Mouse (Mus musculus) forebrain, embryonic 15.5 days (tissue): ENCODE data around the gene Cyp2a22. TPM values are rescaled to one million over a fixed set of nuclear protein-coding genes. Genes with fewer than 3 reads are reported as not detected.
"Not testable (repeated sequence)": the region's sequence is repeated elsewhere in the genome, so short reads cannot be mapped to it uniquely, and the experiment has no call there.

Experiments used
- ATAC-seq: fragments of 200-750 bp; cut with Nextera tagmentation; replicated peaks from 2 replicates; pipeline ENCODE4 v1.8.0; 2017; ENCODE audit warnings: mild to moderate bottlenecking, moderate TSS enrichment, moderate library complexity
- H3K27ac ChIP-seq: fragments of 300-500 bp; sonication (generic); replicated peaks from 2 replicates; pipeline ENCODE4 v1.5.1; 2015; ENCODE audit warnings: mild to moderate bottlenecking, inconsistent platforms
- H3K27me3 ChIP-seq: fragments of 300-500 bp; sonication (generic); 2 replicates; pipeline ENCODE4 v1.6.1; 2015; ENCODE audit warnings: inconsistent platforms
- H3K36me3 ChIP-seq: fragments of 300-500 bp; sonication (generic); 2 replicates; pipeline ENCODE4 v1.6.1; 2015; ENCODE audit warnings: mild to moderate bottlenecking, inconsistent platforms
- H3K4me1 ChIP-seq: fragments of 300-500 bp; sonication (generic); 2 replicates; pipeline ENCODE4 v1.6.1; 2015; ENCODE audit warnings: inconsistent platforms
- H3K4me2 ChIP-seq: fragments of 300-500 bp; sonication (generic); replicated peaks from 2 replicates; pipeline ENCODE4 v1.6.1; 2015; ENCODE audit warnings: mild to moderate bottlenecking, inconsistent platforms
- H3K4me3 ChIP-seq: fragments of 300-500 bp; sonication (generic); 2 replicates; pipeline ENCODE4 v1.5.1; 2015; ENCODE audit warnings: mild to moderate bottlenecking, inconsistent platforms
- H3K9ac ChIP-seq: fragments of 300-500 bp; sonication (generic); replicated peaks from 2 replicates; pipeline ENCODE4 v1.6.1; 2015; ENCODE audit warnings: mild to moderate bottlenecking, inconsistent platforms
- H3K9me3 ChIP-seq: fragments of 300-500 bp; sonication (generic); 2 replicates; pipeline ENCODE4 v1.6.1; 2016; ENCODE audit warnings: inconsistent platforms
- WGBS: fragments of 180-500 bp; shearing (Covaris S2); methylation state at CpG from one replicate; pipeline ENCODE4 v1.1.7; 2015; ENCODE audit warnings: mixed read lengths; 5-methylcytosine and 5-hydroxymethylcytosine counted together
- polyA plus RNA-seq: library from polyadenylated mRNA; unstranded; fragments of >200 nt; fragmentation: Nextera tagmentation; extraction: Ambion mirVana; gene quantifications from 2 replicates; pipeline ENCODE4 v1.2.1, GENCODE M21; 2015

Cyp2a22 gene
- not detected in 2 replicates for polyA plus RNA-seq

GRCm38 (mm10) chr7:26939262-26939661 is at the start of gene Cyp2a22:
TSS of gene Cyp2a22 (minus strand) at chr7:26939384.
- ATAC-seq = no peak
- Histone ChIP-seq H3K9ac (no peak within 1 kb of the TSS), H3K4me2 (no peak within 1 kb of the TSS), H3K27ac (no peak within 1 kb of the TSS), H3K9me3 (0 out of 2 replicates have a peak, but pooled peaks cover 3% of the 10 kb centered on the region), H3K4me3 (no peak within 1 kb of the TSS), H3K36me3 (no peaks in the 10 kb centered on the region), H3K27me3 (no peaks in the 10 kb centered on the region), H3K4me1 (no peaks in the 10 kb centered on the region)
- 85% methylated on average over 4 of the region's 4 CpGs for WGBS

- H3K4me1 ChIP-seq, H3K4me2 ChIP-seq, H3K9ac ChIP-seq, H3K27ac ChIP-seq, H3K27me3 ChIP-seq, H3K4me3 ChIP-seq, ATAC-seq, H3K36me3 ChIP-seq, H3K9me3 ChIP-seq: not testable (repeated sequence)
- WGBS = 22% methylated on average over 1 of the region's 1 CpGs
Measured at GRCm38 (mm10) chr7:26983151-26983550, 44.0 kb upstream of the Cyp2a22 start.

- no peaks in the 10 kb centered on the region for H3K36me3 ChIP-seq
- no peak for ATAC-seq
- H3K27ac ChIP-seq = no peak overlapping the region
- 21% methylated on average over 1 of the region's 1 CpGs for whole genome bisulfite sequencing
- no peak overlapping the region for H3K9ac ChIP-seq
- no peak overlapping the region for H3K4me3 ChIP-seq
- H3K27me3 ChIP-seq = no peaks in the 10 kb centered on the region
- no peaks in the 10 kb centered on the region for H3K9me3 ChIP-seq
- no peaks in the 10 kb centered on the region for H3K4me1 ChIP-seq
- no peak overlapping the region for H3K4me2 ChIP-seq
Measured at GRCm38 (mm10) chr7:26982551-26982950, 43.4 kb upstream of the Cyp2a22 start.

- whole genome bisulfite sequencing = 84% methylated on average over 1 of the region's 1 CpGs
Measured at GRCm38 (mm10) chr7:26981937-26982336, 42.8 kb upstream of the Cyp2a22 start.

GRCm38 (mm10) chr7:26981464-26981863 is 42.3 kb upstream of the Cyp2a22 start:
- H3K4me2 ChIP-seq, ATAC-seq, H3K36me3 ChIP-seq, H3K27me3 ChIP-seq, H3K4me1 ChIP-seq, H3K9me3 ChIP-seq, H3K4me3 ChIP-seq, H3K27ac ChIP-seq, H3K9ac ChIP-seq: not testable (repeated sequence)
- WGBS = 75% methylated on average over 2 of the region's 2 CpGs

More at GRCm38 (mm10) chr7:26981937-26982336, 42.8 kb upstream of the Cyp2a22 start:
- not testable (repeated sequence) for H3K27ac ChIP-seq, H3K4me3 ChIP-seq, H3K9me3 ChIP-seq, H3K27me3 ChIP-seq, H3K4me1 ChIP-seq, ATAC-seq, H3K4me2 ChIP-seq, H3K9ac ChIP-seq, H3K36me3 ChIP-seq

GRCm38 (mm10) chr7:26962371-26962770 is 23.2 kb upstream of the Cyp2a22 start:
- H3K36me3 ChIP-seq, H3K4me2 ChIP-seq, H3K27me3 ChIP-seq, H3K4me1 ChIP-seq, ATAC-seq, H3K27ac ChIP-seq, H3K9me3 ChIP-seq, H3K9ac ChIP-seq, H3K4me3 ChIP-seq: not testable (repeated sequence)
- 60% methylated on average over 1 of the region's 1 CpGs for WGBS

GRCm38 (mm10) chr7:26953306-26953705 is 14.1 kb upstream of the Cyp2a22 start:
- not testable (repeated sequence) for H3K4me1 ChIP-seq, H3K4me2 ChIP-seq, H3K36me3 ChIP-seq, H3K27ac ChIP-seq, H3K4me3 ChIP-seq, H3K27me3 ChIP-seq, H3K9me3 ChIP-seq, ATAC-seq, H3K9ac ChIP-seq
- WGBS = 85% methylated on average over 2 of the region's 2 CpGs

- not testable (repeated sequence) for H3K4me1 ChIP-seq
Measured at GRCm38 (mm10) chr7:26952671-26953070, 13.5 kb upstream of the Cyp2a22 start.

GRCm38 (mm10) chr7:26941320-26941925 is 2.2 kb upstream of the Cyp2a22 start:
- H3K4me3 ChIP-seq, H3K4me1 ChIP-seq, H3K27ac ChIP-seq, H3K4me2 ChIP-seq, H3K9ac ChIP-seq, H3K9me3 ChIP-seq, ATAC-seq, H3K27me3 ChIP-seq, H3K36me3 ChIP-seq: not testable (repeated sequence)
- WGBS = 37% methylated on average over 2 of the region's 2 CpGs

More at GRCm38 (mm10) chr7:26952671-26953070, 13.5 kb upstream of the Cyp2a22 start:
- not testable (repeated sequence) for H3K9me3 ChIP-seq, ATAC-seq, H3K4me2 ChIP-seq, H3K4me3 ChIP-seq, H3K9ac ChIP-seq, H3K36me3 ChIP-seq, H3K27me3 ChIP-seq, H3K27ac ChIP-seq
- WGBS = 90% methylated on average over 3 of the region's 3 CpGs

- H3K4me1 ChIP-seq, H3K27ac ChIP-seq, H3K4me2 ChIP-seq, H3K27me3 ChIP-seq, H3K36me3 ChIP-seq, H3K4me3 ChIP-seq, ATAC-seq, H3K9ac ChIP-seq, H3K9me3 ChIP-seq: not testable (repeated sequence)
- WGBS = 58% methylated on average over 2 of the region's 2 CpGs
Measured at GRCm38 (mm10) chr7:26917114-26917513, 22.1 kb downstream of the Cyp2a22 start.

Other genes starting within 250 kb of the Cyp2a22 start
- 0.14 and 0.19 TPM in 2 replicates for gene Cyp2b19, start 182.2 kb downstream of the Cyp2a22 start, polyA plus RNA-seq
- not detected in 2 replicates for gene Cyp2g1, start 130.5 kb downstream of the Cyp2a22 start, polyA plus RNA-seq
- gene Cyp2a5, start 104.1 kb downstream of the Cyp2a22 start, polyA plus RNA-seq = 0.23 TPM in 1 of 2 replicates, not detected in the other
- gene Cyp2a12, start 89.7 kb upstream of the Cyp2a22 start, polyA plus RNA-seq = not detected in 2 replicates
- not detected in 2 replicates for gene Cyp2f2, start 180.5 kb upstream of the Cyp2a22 start, polyA plus RNA-seq
- gene Cyp2t4, start 214.3 kb upstream of the Cyp2a22 start, polyA plus RNA-seq = 0.27 TPM in 2 replicates
- 107 and 109 TPM in 2 replicates for gene Egln2, start 227.4 kb upstream of the Cyp2a22 start, polyA plus RNA-seq
- 79.0 and 86.9 TPM in 2 replicates for gene Rab4b, start 239.5 kb upstream of the Cyp2a22 start, polyA plus RNA-seq
- not detected in 2 replicates for gene Gm21983, start 241.7 kb upstream of the Cyp2a22 start, polyA plus RNA-seq
- 9.4 and 14.8 TPM in 2 replicates for gene Mia, start 241.8 kb upstream of the Cyp2a22 start, polyA plus RNA-seq